Mouse (Mus musculus): ENCODE results near the gene Gabrb3. TPM values are rescaled to one million over a fixed set of nuclear protein-coding genes. Genes with fewer than 3 reads are reported as not detected.

Gabrb3 gene
- total RNA-seq, 4 experiments from 2014 or later: 177 to 217 (median 196) TPM

DNA sequence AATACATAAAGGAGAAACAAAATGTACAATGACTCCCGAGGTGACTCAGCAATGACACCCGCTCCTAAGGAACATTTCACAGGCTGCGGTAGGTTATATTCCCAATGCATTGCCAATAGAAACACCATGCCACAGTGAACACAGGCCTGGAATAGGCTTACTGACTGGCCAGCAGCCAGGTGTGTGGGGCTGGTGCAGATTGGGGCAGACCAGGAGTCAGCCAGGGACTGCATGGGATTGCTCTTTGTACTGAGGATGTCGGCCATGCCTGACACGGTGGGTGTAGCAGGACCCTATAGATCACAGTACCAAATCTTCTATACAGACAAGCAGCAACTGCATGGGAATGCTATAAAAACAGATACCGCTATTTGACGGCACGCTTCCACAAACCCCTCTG, 110.5 kb downstream of the Gabrb3 start:
- DNase-seq (ENCODE audit: low spot score in 2 of 2): no peak

DNA sequence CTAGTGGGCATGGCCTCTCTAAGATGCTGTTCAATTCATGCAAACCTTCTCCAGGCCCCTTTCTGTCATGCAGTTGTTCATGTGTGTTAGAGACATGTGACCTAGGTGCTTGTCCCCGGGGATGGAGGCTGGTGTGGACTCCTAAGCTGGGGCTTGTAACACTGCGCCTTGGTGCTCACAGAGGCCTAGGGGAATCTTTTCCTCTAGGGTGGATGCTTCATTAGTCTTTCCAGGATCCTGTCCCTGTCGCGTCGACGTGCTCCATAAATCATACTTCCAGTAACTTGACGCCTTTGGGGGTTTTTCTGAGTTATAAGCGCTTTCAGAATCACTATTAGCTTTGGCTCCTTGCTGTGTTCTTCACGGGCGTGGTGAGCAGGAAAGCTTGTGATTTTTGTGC, 113.2 kb downstream of the Gabrb3 start:
- no peak for DNase-seq (ENCODE audit: low spot score in 2 of 2)

DNA sequence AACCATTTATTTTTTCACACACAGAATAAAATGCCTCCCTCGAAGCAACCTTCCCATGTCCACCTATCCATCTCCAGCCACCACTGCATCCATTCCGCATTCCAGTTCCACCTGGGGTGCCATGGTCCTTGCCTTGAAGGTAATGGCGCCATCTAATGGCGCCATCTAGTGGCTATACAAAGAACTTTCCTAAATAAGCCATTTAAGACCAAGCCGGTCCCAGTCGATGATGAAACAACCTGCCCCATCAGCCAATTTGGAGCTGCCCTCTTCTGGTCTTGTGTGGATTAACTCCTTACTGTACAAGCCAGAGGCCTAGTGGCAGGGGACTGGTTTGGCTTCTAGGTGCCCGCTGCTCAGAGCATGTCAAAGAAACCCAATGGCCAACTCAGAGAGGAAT, 119.1 kb downstream of the Gabrb3 start:
- no peak for DNase-seq (ENCODE audit: low spot score in 2 of 2)

DNA sequence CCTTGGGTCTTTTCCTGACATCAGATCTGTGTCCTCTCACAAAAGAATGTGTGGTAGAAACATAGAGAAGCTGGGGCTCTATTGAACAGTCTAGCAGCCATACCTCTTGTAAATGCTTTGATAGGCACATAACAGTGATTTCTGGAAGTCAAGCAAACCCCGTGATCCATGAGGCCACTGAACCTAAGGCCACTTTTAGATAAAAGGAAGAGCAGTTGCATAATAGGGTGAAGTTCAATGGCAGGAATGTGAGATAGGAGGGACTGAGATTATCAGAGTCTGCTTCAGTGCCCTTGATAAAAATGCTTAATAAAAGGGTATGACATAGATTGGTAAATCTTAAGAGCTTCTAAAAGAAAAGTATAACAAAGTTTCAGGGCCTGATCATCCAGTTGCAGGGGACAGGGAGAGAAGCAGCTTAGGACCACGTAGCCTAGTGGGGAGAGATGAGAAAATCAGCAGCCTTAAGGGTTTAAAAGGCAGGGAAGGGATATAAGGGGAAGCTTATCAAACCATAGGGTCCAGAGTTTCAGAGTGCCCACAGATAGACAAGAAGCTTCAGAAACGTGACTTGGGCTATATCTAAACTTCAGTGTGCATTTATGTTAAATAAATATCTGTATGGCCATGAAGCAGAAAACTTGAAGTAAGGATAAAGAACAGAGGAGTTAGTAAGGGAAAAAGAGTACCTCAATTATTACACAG, 141.4 kb downstream of the Gabrb3 start:
- DNase-seq (ENCODE audit: low spot score in 2 of 2): no peak

DNA sequence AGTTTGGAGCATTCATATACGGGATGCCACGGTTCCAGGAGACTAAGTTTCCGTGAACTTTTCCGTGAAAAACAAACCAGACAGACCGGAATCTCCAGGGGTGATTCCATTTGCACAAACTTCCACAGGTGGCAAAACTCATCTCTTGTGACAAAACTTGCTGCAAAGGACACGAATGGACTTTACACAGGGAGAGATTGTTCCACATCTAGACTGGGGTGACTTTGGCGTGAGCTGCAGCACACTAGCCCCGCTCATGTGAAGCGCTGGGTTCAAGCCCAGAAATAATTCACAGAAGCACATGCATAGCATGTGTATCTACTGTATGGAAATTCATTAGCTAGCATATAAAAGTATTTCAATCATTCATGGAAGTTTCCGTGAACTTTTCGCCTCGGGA, 144.9 kb downstream of the Gabrb3 start:
- no peak for DNase-seq (ENCODE audit: low spot score in 2 of 2)

DNA sequence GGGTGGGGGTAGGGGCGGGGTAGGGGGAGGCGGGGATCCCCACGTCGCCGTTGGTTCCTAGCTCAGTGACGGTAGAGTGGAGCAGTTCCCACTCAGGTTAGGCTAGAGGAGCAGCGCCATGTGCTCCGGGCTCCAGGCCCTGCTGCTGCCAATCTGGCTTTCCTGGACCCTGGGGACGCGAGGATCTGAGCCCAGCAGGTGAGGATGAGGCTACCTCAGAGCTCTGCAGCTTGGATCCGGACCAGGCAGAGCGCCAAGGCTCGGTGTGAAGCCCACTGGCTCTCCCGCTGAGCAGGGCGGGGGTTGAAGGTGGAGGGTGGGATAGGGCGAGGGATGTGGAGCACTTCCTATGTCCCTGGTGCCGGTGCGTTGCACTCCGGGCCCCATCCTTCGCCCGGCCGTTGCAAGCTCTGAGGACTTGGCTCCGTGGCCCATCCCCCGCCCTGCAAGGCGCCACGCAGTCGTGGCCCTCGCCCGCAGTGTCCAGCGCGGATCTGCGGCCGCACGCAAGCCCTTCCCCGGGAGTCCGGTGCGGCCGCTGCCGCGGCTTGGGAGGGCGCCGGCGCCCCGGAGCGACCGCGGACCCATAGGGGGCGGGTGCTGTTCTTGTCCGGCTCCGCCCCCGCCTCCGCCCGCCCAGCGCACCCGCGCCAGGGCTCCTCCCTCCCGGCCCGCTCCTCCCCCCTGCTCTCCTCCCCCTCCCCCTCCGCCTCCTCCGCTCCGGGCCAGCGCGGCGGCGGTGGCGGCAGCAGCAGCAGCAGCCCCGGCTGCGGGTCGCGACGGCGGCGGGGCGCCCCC, 171.2 kb downstream of the Gabrb3 start:
- DNase-seq (ENCODE audit: low spot score in 2 of 2): peak; percentile 50 to 69

DNA sequence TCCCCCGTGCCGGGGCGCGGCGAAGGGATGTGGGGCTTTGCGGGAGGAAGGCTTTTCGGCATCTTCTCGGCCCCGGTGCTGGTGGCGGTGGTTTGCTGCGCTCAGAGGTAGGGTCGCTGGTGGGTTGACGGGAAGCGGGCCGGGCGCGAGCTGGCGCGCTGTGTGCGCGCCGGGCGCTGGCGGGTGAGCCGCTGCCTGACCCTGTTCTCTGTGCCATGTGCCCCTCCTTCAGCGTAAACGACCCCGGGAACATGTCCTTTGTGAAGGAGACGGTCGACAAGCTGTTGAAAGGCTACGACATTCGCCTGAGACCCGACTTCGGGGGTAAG, 171.7 kb downstream of the Gabrb3 start:
- no peak for DNase-seq (ENCODE audit: low spot score in 2 of 2)

DNA sequence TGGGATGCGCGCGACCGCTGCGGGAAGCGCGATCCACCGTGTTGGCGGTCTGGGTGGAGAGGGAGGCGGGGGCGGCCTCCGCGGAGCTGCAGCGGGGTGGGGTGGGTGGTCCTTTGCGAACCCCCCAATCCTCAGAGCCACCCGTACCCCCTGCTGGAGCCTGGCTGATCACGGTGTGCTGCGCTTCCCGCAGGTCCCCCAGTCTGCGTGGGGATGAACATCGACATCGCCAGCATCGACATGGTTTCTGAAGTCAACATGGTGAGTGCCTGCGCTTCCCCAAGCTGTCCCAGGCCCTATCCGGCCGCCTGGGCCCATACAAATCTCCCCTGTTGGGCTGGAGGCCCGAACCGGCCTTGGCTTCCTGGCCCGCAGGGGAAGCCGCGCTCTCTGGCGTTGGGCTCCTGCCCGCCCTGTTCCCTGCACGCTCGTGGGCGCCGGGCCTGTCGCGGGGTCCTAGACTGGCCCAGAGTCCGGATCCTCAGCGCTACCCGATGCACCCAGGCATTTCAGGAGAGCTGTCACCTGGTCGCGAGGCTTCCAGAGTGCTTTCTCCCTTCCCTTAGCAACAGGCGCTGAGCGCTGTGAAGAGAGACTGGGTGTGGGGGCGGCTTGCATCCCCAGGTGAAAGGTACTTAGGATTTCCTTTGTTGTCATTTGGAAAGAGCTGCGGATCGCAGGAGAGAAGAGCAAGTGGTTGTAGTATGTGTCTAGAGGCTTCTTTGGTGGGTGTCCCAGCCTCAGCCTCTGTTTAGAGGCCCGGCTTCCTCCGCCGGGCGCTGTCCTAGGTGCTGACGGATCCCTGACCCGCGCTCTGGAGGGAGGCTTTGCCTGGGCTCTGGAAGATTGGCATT, 172.3 kb downstream of the Gabrb3 start:
- peak; percentile 27 to 37 for DNase-seq (ENCODE audit: low spot score in 2 of 2)

DNA sequence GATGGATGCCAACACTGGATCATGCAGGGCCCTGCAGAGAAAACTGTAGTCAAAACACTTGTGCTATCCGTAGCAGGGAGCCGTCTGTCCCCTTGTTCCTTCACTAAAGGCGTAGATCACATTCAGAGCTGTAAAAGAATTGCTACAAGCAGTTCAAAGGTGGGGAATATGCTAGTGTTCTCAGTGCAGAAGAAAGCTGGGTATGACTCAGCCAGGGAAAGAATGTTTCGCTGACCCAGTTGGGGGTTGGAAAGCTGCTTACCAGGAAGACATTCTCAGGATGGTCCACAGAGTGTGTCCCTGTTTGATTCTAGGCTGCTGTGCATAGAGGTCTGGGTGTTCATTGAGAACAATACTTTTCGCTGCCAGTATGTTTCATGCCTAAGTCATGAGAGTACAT, 177.8 kb downstream of the Gabrb3 start:
- DNase-seq (ENCODE audit: low spot score in 2 of 2): no peak

DNA sequence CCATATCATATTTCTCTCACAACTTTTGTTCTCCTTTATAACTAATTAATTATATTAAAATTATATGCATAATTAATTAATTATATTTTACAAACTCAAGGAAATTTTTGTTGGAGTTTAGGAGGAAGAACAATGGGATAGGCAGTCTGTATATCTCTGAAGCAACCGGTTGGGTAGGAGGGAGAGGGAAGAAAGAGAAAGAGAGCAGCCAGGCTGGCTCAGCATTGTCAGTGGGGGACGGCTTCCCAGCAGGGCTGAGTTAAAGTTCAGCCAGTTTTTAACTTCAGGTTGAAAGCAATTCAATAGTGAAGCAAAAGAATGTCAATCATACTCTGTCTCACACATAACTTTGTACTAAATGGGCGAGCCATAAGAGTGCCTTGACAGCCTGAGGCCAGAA, 199.2 kb downstream of the Gabrb3 start:
- DNase-seq (ENCODE audit: low spot score in 2 of 2): no peak

DNA sequence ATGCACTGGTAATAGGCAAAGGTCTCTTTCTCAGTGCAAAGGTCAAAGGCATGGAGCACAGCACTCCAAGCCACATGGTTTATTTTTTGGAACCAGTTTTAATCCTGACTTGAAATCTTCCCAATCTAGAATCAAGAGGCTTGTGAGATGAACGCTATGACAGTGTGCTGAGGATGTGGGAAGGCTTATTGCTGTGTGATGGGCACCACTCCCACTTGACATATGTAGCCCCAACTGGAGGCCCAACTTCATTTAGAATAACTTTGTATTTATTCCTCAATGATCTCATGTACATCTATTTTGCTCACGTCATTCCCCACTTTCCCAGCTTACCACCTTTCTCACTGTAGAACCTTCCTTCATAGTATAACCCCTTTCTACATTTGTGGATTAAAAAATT, 200.5 kb downstream of the Gabrb3 start:
- DNase-seq (ENCODE audit: low spot score in 2 of 2): no peak

DNA sequence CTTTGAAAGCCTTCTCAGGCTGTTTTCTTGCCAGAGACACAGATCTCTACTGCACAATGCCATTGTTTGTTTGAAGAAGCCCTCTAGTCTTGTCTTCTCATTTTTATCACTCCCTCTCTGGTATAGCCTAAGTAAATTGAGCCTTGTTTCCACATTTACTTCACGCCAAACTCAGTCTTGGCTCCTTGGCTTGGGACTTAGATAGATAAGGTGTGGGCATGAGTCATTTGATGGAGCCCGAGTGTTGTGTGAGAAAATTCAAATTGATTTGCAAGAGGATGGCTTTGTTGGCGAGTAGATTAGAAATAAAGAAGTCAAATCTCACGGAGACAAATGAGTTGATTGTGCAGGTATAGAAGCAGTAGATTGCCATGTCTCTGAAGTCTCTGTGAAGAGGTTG, 204.2 kb downstream of the Gabrb3 start:
- no peak for DNase-seq (ENCODE audit: low spot score in 2 of 2)

DNA sequence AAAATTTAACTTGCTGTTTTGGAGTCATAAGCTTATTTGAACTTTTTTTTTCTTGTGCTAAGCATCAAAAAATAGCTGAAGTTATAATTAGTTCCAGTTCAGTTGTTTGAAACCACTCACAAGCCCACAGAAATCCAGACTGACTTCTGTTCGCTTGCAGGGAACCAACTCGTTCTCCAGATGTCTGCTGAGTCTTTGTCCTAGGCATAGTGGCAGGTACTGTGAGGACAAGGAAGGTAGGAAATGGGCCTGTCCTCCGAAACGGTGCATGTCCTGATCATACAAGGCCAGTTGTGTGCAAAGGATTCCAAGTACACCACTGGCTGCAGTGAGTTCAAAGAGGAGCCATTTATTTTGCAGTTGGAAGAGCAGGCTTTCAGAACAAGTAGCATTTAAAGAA, 215.5 kb downstream of the Gabrb3 start:
- peak in 1 of 2 experiments; percentile 27 for DNase-seq (ENCODE audit: low spot score in 2 of 2)

DNA sequence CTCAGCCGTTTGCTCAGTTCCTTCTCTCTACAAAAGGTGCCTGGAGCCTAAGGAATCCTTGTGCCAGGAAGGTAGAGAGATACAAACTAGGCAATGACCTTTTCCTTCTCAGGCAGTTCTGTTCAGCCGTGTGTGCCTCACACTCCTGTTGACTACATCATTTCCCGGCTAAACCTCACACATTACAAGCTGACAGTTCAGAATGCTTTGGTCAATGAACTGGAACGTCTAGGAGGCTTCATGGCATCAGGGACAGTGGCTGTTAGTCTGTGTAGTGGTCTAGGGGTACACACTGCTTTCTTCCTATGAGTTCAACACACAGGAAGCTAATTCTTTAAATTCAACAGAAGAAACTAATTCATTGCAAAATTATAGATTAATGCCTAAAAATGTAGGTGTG, 216.2 kb downstream of the Gabrb3 start:
- no peak for DNase-seq (ENCODE audit: low spot score in 2 of 2)

DNA sequence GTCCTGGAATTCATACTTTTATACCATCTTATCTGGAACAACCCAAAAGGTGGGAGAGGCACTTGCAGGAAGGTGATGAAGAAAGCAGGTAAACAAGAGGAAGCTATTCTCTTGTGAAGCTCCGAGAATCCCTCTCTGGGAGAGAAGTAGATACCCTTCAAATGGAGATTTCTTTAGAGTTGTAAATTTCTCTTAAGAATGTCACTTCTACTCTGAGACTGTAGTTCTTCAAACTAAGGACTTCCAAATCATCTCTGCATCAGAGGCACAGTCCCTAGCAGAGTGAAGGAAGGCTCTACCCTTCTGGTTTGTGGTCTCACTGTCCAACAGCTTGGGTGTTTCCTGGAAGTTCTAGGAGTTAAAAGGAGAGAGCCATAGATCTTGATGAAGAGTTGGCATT, 221.3 kb downstream of the Gabrb3 start:
- DNase-seq (ENCODE audit: low spot score in 2 of 2): no peak

DNA sequence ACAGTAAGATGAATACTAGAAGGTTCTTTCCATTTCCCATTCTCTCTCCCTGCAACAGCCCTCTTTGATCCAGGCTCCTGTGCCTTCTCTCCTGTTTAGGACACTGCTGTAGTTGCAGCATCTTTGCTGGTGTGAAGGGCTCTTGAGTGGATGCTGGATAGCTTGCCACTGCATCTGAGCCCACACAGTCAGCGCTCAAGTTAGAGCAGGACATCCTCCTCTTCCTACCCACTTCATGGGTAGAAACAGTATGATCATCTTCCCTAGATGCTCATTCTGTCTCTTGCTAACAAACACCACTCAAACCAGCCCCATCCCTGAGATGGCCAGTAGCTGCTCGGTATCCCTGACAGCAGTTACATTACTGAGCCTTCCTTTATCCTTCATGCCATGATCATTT, 227.9 kb downstream of the Gabrb3 start:
- no peak for DNase-seq (ENCODE audit: low spot score in 2 of 2)

DNA sequence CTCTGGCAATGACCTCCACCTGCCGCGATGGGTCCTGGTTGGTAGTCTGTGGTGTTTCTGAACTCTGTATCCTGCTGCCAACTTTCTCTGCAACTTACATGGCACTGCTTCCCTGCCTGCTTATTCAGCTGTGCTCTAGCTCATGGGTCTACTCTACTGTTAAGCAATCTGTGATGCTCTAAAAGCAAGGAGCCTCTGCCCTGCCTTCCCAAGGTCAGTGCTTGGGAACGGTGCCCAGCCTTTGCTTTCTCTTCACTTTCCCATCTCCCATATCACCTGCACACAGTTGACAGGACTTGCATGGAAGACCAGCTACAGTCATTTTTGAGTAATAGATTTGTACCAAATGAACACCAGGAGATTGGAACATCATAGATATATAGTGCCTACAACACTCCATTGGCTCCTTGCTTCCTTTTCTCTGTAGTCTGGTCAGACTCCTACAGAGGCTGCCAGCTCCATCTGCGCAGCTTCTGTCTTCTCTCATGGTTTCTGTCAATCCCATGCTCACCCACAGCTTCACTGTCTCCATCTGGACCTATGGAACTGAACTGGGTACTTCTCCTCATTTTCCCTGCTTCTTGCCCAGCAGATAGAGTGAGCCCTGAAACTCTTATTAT, 228.8 kb downstream of the Gabrb3 start:
- DNase-seq (ENCODE audit: low spot score in 2 of 2): peak in 1 of 2 experiments; percentile 66

DNA sequence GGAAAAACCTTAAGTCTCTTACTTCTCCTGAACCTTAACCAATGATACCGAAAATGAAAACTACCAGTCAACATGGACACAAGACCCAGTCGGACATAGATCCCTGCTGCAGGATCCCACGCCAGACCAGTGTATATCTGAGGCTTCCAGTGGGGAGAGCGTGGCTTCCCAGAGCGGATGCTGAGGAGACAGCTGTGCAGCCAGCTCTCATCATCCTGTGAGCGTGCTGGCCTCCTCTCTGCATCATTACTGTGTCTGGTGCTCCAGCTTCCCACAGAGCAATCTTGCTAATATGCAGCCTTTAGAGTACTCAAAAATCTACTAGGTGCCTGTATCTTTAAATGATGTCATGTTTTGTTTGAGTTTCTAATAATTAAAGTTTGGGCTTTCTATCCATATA, 257.9 kb downstream of the Gabrb3 start:
- no peak for DNase-seq (ENCODE audit: low spot score in 2 of 2)

DNA sequence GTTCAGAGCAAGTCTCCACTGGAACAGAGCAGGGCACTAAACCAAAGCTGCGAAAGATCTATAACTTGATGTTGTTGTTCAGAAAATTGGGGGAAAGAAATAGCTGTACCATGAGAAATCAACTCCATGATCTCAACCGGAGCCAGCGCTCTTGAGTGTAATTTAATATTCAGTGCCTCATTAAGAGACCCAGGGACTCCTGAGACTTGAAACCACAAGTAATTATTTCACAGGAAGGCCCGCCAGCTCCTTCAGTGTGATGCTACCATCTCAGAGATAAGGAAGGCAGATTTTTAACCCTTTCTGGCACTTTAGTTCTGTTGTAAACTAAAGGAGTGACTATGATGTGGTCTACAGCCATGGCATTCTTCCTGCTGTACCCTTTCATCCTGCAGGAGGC, 270.3 kb downstream of the Gabrb3 start:
- DNase-seq (ENCODE audit: low spot score in 2 of 2): no peak

DNA sequence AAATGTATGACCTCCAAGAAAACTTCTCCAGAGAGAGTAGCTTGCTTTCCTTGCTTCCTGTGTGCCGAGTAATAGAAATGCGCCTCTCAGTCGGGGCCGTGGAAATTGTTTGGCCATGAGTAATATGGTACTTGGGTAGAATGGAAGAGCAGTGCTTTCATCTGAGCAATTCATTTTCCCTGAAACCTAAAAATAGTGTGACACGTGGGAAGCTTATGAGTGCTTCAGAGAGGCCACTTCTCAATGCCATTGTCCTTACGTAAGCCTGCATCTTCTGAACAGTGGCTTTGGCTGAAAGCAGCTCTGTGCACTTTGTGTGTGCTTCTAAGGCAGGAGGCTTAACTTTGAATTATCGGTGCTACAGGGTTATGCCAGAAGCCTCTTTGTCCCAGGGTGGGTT, 280.9 kb downstream of the Gabrb3 start:
- no peak for DNase-seq (ENCODE audit: low spot score in 2 of 2)

DNA sequence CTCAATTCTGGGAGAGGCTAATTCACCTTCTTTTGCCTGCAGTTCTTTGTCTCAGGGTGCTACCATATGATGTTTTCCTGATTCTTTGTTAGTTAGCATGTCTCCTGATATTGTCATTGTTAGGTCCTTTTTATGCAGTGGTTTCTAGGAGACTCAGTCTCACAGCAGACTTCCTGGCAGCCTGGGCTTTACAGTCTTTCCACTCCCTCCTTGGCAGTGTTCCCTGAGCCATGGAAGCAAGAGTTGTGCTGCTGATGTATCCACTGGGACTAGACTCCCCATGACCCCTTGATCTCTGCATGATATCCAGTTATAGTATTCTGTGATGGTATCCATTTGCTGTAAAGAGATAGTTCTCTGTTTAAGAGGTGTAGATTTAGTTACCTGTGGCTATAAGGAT, 281.6 kb downstream of the Gabrb3 start:
- DNase-seq (ENCODE audit: low spot score in 2 of 2): no peak

DNA sequence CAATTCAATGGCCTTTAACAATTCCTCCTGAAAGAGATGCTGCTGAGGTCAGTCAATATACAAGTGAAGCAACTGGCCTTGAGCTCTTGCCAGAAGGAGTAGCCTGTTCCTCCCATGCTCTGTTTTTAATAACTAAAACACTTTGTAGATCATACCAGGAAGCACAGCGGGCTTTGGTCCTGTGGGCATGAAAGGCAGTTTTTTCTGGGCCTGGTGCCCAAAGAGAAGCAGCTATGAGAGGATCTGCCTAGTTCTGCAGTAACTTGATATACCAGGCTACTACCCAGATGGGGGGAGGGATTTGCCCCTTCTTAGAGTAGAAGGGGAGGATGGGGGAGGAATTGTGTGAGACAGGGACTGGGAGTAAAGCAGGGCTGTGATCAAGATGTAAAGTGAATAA, 284.1 kb downstream of the Gabrb3 start:
- no peak for DNase-seq (ENCODE audit: low spot score in 2 of 2)

Data from left cerebral cortex, adult 8-10 months (tissue).